19 mouse cellular contexts compared by ENCODE assay signal in genomic region chr11:94674984-94675383, GRCm38 (mm10). TPM values are rescaled to one million over a fixed set of nuclear protein-coding genes. Genes with fewer than 3 reads are reported as not detected.
DNase-seq lines count a peak whose midpoint lies in the region; ATAC-seq and TF ChIP-seq lines count a peak whose summit lies in the region.
"Had no signal": no experiment of that assay in that cellular context is flagged by ENCODE, and none has a peak within 500 bp of the region (broad histone marks: within the 10 kb centered on the region; RNA-seq: fewer than 3 reads in every experiment).

No protein-coding gene starts in this region.

- H3K4me3 ChIP-seq in forebrain, embryonic 11.5 days (ENCODE audit: low read depth, low read length), result no peak overlapping the region
- H3K4me3 ChIP-seq in forebrain, embryonic 13.5 days, result no peak overlapping the region
- no peak overlapping the region for H3K4me3 ChIP-seq in layer of hippocampus, adult 2 months
- H3K4me3 ChIP-seq in midbrain, embryonic 12.5 days, result no peak overlapping the region
- no peak overlapping the region for H3K4me3 ChIP-seq in midbrain, embryonic 16.5 days (ENCODE audit: low read depth, low read length)
- no peak overlapping the region for H3K4me3 ChIP-seq in limb, embryonic 13.5 days
- H3K4me3 ChIP-seq: erythroblast, embryonic 14.5 days; hindbrain, embryonic 12.5 days had no signal

- no peaks in the 10 kb centered on the region for H3K9me3 ChIP-seq in forebrain, embryonic 11.5 days (ENCODE audit: control insufficient read depth, low read length)
- H3K9me3 ChIP-seq in forebrain, embryonic 13.5 days (replicated peaks), result no peaks in the 10 kb centered on the region
- no peaks in the 10 kb centered on the region for H3K9me3 ChIP-seq in midbrain, embryonic 12.5 days
- H3K9me3 ChIP-seq in midbrain, embryonic 16.5 days (replicated peaks; ENCODE audit: control insufficient read depth, low read length, poor library complexity, severe bottlenecking), result no peaks in the 10 kb centered on the region
- H3K9me3 ChIP-seq in limb, embryonic 13.5 days, result no peaks in the 10 kb centered on the region
- H3K9me3 ChIP-seq: hindbrain, embryonic 12.5 days had no signal

- H3K27me3 ChIP-seq in forebrain, embryonic 11.5 days (ENCODE audit: control insufficient read depth, insufficient read depth, low read length), result no peaks in the 10 kb centered on the region
- H3K27me3 ChIP-seq in forebrain, embryonic 13.5 days, result no peaks in the 10 kb centered on the region
- no peaks in the 10 kb centered on the region for H3K27me3 ChIP-seq in midbrain, embryonic 12.5 days
- no peaks in the 10 kb centered on the region for H3K27me3 ChIP-seq in midbrain, embryonic 16.5 days (ENCODE audit: control insufficient read depth, insufficient read depth, low read depth, low read length)
- no peaks in the 10 kb centered on the region for H3K27me3 ChIP-seq in limb, embryonic 13.5 days
- H3K27me3 ChIP-seq: hindbrain, embryonic 12.5 days had no signal

- H3K27ac ChIP-seq in forebrain, embryonic 11.5 days (ENCODE audit: low read depth, low read length), result no peak overlapping the region
- H3K27ac ChIP-seq in forebrain, embryonic 13.5 days, result no peak overlapping the region
- 0 out of 2 replicates have a peak overlapping the region, but pooled peaks have one; percentile 4 for H3K27ac ChIP-seq in layer of hippocampus, adult 2 months
- no peak overlapping the region for H3K27ac ChIP-seq in midbrain, embryonic 12.5 days (replicated peaks)
- no peak overlapping the region for H3K27ac ChIP-seq in midbrain, embryonic 16.5 days (ENCODE audit: low read length)
- H3K27ac ChIP-seq in limb, embryonic 13.5 days, result no peak overlapping the region
- H3K27ac ChIP-seq: hindbrain, embryonic 12.5 days had no signal

- no peak overlapping the region for H3K4me2 ChIP-seq in forebrain, embryonic 11.5 days (ENCODE audit: low read depth, low read length, severe bottlenecking)
- H3K4me2 ChIP-seq in forebrain, embryonic 13.5 days, result no peak overlapping the region
- no peak overlapping the region; the same call in 1 of the 2 replicates for H3K4me2 ChIP-seq in midbrain, embryonic 12.5 days (replicated peaks)
- no peak overlapping the region for H3K4me2 ChIP-seq in midbrain, embryonic 16.5 days (ENCODE audit: low read length)
- H3K4me2 ChIP-seq in limb, embryonic 13.5 days (replicated peaks), result peak overlapping the region; percentile 83; the same call in 1 of the 2 replicates
- H3K4me2 ChIP-seq: hindbrain, embryonic 12.5 days had no signal

- ATAC-seq in forebrain, embryonic 11.5 days (replicated peaks; ENCODE audit: low FRiP score), result no peak
- no peak for ATAC-seq in forebrain, embryonic 13.5 days
- ATAC-seq in midbrain, embryonic 12.5 days (ENCODE audit: low FRiP score, low read depth), result no peak
- no peak for ATAC-seq in midbrain, embryonic 16.5 days
- ATAC-seq in limb, embryonic 13.5 days (ENCODE audit: low FRiP score, low read depth), result no peak
- ATAC-seq: intestine, embryonic 16.5 days had no signal

- TF ChIP-seq CTCF in layer of hippocampus, adult 2 months (conservative IDR thresholded peaks at IDR 0.05), result no peak

- peak; percentile 37 for DNase-seq in forebrain, embryonic 11.5 days (ENCODE audit: low spot score)
- no peak for DNase-seq in layer of hippocampus, adult 2 months (ENCODE audit: low spot score in 2 of 2)
- no peak for DNase-seq in layer of hippocampus, adult 8-10 months (ENCODE audit: low spot score in 2 of 2)
- DNase-seq in adrenal gland, adult 8-10 months, result no peak
- DNase-seq: adrenal gland, postnatal 14 days; kidney, postnatal 10 days; thymus, postnatal 14 days had no signal

- H3K36me3 ChIP-seq in forebrain, embryonic 11.5 days (ENCODE audit: control insufficient read depth, insufficient read depth, low read length), result no peaks in the 10 kb centered on the region; the same call in 1 of the 2 replicates
- peaks cover 10% of the 10 kb centered on the region for H3K36me3 ChIP-seq in forebrain, embryonic 13.5 days (ENCODE audit: poor library complexity, severe bottlenecking)
- H3K36me3 ChIP-seq in midbrain, embryonic 12.5 days, result peaks cover 7% of the 10 kb centered on the region
- H3K36me3 ChIP-seq in midbrain, embryonic 16.5 days (ENCODE audit: control insufficient read depth, insufficient read depth, low read length), result peaks cover 2% of the 10 kb centered on the region; the same call in 1 of the 2 replicates
- H3K36me3 ChIP-seq in limb, embryonic 13.5 days, result peaks cover 20% of the 10 kb centered on the region

- H3K4me1 ChIP-seq in forebrain, embryonic 11.5 days (replicated peaks; ENCODE audit: control insufficient read depth, insufficient read depth, low read length), result peaks cover 7% of the 10 kb centered on the region
- H3K4me1 ChIP-seq in forebrain, embryonic 13.5 days, result peaks cover 27% of the 10 kb centered on the region
- H3K4me1 ChIP-seq in midbrain, embryonic 12.5 days, result peaks cover 29% of the 10 kb centered on the region
- peaks cover 22% of the 10 kb centered on the region for H3K4me1 ChIP-seq in midbrain, embryonic 16.5 days (ENCODE audit: control insufficient read depth, insufficient read depth, low read length)
- H3K4me1 ChIP-seq in limb, embryonic 13.5 days, result peaks cover 36% of the 10 kb centered on the region

- H3K9ac ChIP-seq in forebrain, embryonic 11.5 days (ENCODE audit: low read length), result no peak overlapping the region
- no peak overlapping the region for H3K9ac ChIP-seq in forebrain, embryonic 13.5 days
- 0 out of 2 replicates have a peak overlapping the region, but pooled peaks have one; percentile 1 for H3K9ac ChIP-seq in midbrain, embryonic 12.5 days (replicated peaks)
- H3K9ac ChIP-seq in midbrain, embryonic 16.5 days (ENCODE audit: low read depth, low read length), result no peak overlapping the region
- peak overlapping the region; percentile 13; the same call in 1 of the 2 replicates for H3K9ac ChIP-seq in limb, embryonic 13.5 days
- H3K9ac ChIP-seq: hindbrain, embryonic 12.5 days had no signal

- 84% methylated on average over 5 of the region's 5 CpGs for WGBS in forebrain, embryonic 11.5 days
- WGBS in forebrain, embryonic 13.5 days, result 84% methylated on average over 5 of the region's 5 CpGs
- 87% methylated on average over 5 of the region's 5 CpGs for WGBS in midbrain, embryonic 12.5 days
- 92% methylated on average over 5 of the region's 5 CpGs for WGBS in midbrain, embryonic 16.5 days
- 84% methylated on average over 5 of the region's 5 CpGs for WGBS in limb, embryonic 13.5 days

RNA-seq across cellular contexts. Expression of gene Xylt2, which starts 2.3 kb away (rescaled TPM):
- polyA plus RNA-seq in forebrain, embryonic 11.5 days (2014; fragmentation: Nextera tagmentation; extraction: Ambion mirVana), result 18.0 and 19.8 TPM in 2 replicates
- polyA plus RNA-seq in forebrain, embryonic 13.5 days (2015; fragmentation: Nextera tagmentation; extraction: Ambion mirVana), result 8.2 and 8.7 TPM in 2 replicates
- 10 to 100 TPM; 25.5 to 27.7 TPM for total RNA-seq in layer of hippocampus, adult 2 months (2021)
- total RNA-seq in layer of hippocampus, adult 8-10 months (2022), result 10 to 100 TPM; 23.5 to 28.4 (median 25.3) TPM
- polyA plus RNA-seq in midbrain, embryonic 12.5 days (2016; fragmentation: Nextera tagmentation; extraction: Ambion mirVana), result 17.2 and 18.8 TPM in 2 replicates
- polyA plus RNA-seq in midbrain, embryonic 16.5 days (2015; fragmentation: Nextera tagmentation; extraction: Ambion mirVana), result 11.6 and 11.8 TPM in 2 replicates
- 21.8 and 23.5 TPM in 2 replicates for polyA plus RNA-seq in limb, embryonic 13.5 days (2015; fragmentation: Nextera tagmentation; extraction: Ambion mirVana)
- total RNA-seq in adrenal gland, adult 8-10 months (2022), result 10 to 100 TPM; 13.4 to 24.5 (median 18.0) TPM

RNA-seq across cellular contexts. Expression of gene Eme1, which starts 21.2 kb away (rescaled TPM):
- 57.2 and 60.0 TPM in 2 replicates for polyA plus RNA-seq in forebrain, embryonic 11.5 days (2014; fragmentation: Nextera tagmentation; extraction: Ambion mirVana)
- polyA plus RNA-seq in forebrain, embryonic 13.5 days (2015; fragmentation: Nextera tagmentation; extraction: Ambion mirVana), result 26.6 and 31.7 TPM in 2 replicates
- under 1 TPM; 0.27 to 0.41 TPM for total RNA-seq in layer of hippocampus, adult 2 months (2021)
- under 1 TPM in 2 of 4 experiments, not detected in 2; 0.35 to 0.52 TPM for total RNA-seq in layer of hippocampus, adult 8-10 months (2022)
- polyA plus RNA-seq in midbrain, embryonic 12.5 days (2016; fragmentation: Nextera tagmentation; extraction: Ambion mirVana), result 32.9 and 33.5 TPM in 2 replicates
- polyA plus RNA-seq in midbrain, embryonic 16.5 days (2015; fragmentation: Nextera tagmentation; extraction: Ambion mirVana), result 2.2 and 2.9 TPM in 2 replicates
- polyA plus RNA-seq in limb, embryonic 13.5 days (2015; fragmentation: Nextera tagmentation; extraction: Ambion mirVana), result 24.9 and 26.9 TPM in 2 replicates
- total RNA-seq in adrenal gland, adult 8-10 months (2022), result 1 to 10 TPM in 1 of 4 experiments, under 1 TPM in 2, not detected in 1; 0.42 to 1.2 (median 0.62) TPM

RNA-seq across cellular contexts. Expression of gene Mrpl27, which starts 21.4 kb away (rescaled TPM):
- polyA plus RNA-seq in forebrain, embryonic 11.5 days (2014; fragmentation: Nextera tagmentation; extraction: Ambion mirVana), result 122 and 125 TPM in 2 replicates
- polyA plus RNA-seq in forebrain, embryonic 13.5 days (2015; fragmentation: Nextera tagmentation; extraction: Ambion mirVana), result 144 and 153 TPM in 2 replicates
- 10 to 100 TPM; 60.8 to 66.0 TPM for total RNA-seq in layer of hippocampus, adult 2 months (2021)
- total RNA-seq in layer of hippocampus, adult 8-10 months (2022), result 10 to 100 TPM; 61.9 to 66.8 (median 65.8) TPM
- polyA plus RNA-seq in midbrain, embryonic 12.5 days (2016; fragmentation: Nextera tagmentation; extraction: Ambion mirVana), result 130 and 131 TPM in 2 replicates
- polyA plus RNA-seq in midbrain, embryonic 16.5 days (2015; fragmentation: Nextera tagmentation; extraction: Ambion mirVana), result 126 and 134 TPM in 2 replicates
- polyA plus RNA-seq in limb, embryonic 13.5 days (2015; fragmentation: Nextera tagmentation; extraction: Ambion mirVana), result 153 and 159 TPM in 2 replicates
- 10 to 100 TPM; 71.9 to 79.9 (median 77.6) TPM for total RNA-seq in adrenal gland, adult 8-10 months (2022)

RNA-seq across cellular contexts. Expression of gene Gm11541, which starts 29.3 kb away (rescaled TPM):
- not detected in 2 replicates for polyA plus RNA-seq in forebrain, embryonic 11.5 days (2014; fragmentation: Nextera tagmentation; extraction: Ambion mirVana)
- not detected in 2 replicates for polyA plus RNA-seq in forebrain, embryonic 13.5 days (2015; fragmentation: Nextera tagmentation; extraction: Ambion mirVana)
- not detected for total RNA-seq in layer of hippocampus, adult 2 months (2021)
- not detected for total RNA-seq in layer of hippocampus, adult 8-10 months (2022)
- polyA plus RNA-seq in midbrain, embryonic 12.5 days (2016; fragmentation: Nextera tagmentation; extraction: Ambion mirVana), result not detected in 2 replicates
- not detected in 2 replicates for polyA plus RNA-seq in midbrain, embryonic 16.5 days (2015; fragmentation: Nextera tagmentation; extraction: Ambion mirVana)
- polyA plus RNA-seq in limb, embryonic 13.5 days (2015; fragmentation: Nextera tagmentation; extraction: Ambion mirVana), result 0.11 TPM in 1 of 2 replicates, not detected in the other
- not detected for total RNA-seq in adrenal gland, adult 8-10 months (2022)
- total RNA-seq: adrenal gland, postnatal 14 days; granulocyte monocyte progenitor cell, adult 5-6 weeks; layer of hippocampus, postnatal 25 days; megakaryocyte progenitor cell, adult 5-6 weeks had no signal
- polyA plus RNA-seq: erythroblast, embryonic 14.5 days; heart, embryonic 16.5 days; liver, embryonic 16.5 days had no signal

RNA-seq across cellular contexts. Expression of gene Lrrc59, which starts 45.4 kb away (rescaled TPM):
- 226 and 244 TPM in 2 replicates for polyA plus RNA-seq in forebrain, embryonic 11.5 days (2014; fragmentation: Nextera tagmentation; extraction: Ambion mirVana)
- polyA plus RNA-seq in forebrain, embryonic 13.5 days (2015; fragmentation: Nextera tagmentation; extraction: Ambion mirVana), result 165 and 182 TPM in 2 replicates
- 10 to 100 TPM; 74.8 to 75.8 TPM for total RNA-seq in layer of hippocampus, adult 2 months (2021)
- total RNA-seq in layer of hippocampus, adult 8-10 months (2022), result 10 to 100 TPM; 74.1 to 83.9 (median 79.3) TPM
- 215 and 222 TPM in 2 replicates for polyA plus RNA-seq in midbrain, embryonic 12.5 days (2016; fragmentation: Nextera tagmentation; extraction: Ambion mirVana)
- polyA plus RNA-seq in midbrain, embryonic 16.5 days (2015; fragmentation: Nextera tagmentation; extraction: Ambion mirVana), result 151 and 158 TPM in 2 replicates
- polyA plus RNA-seq in limb, embryonic 13.5 days (2015; fragmentation: Nextera tagmentation; extraction: Ambion mirVana), result 225 and 240 TPM in 2 replicates
- 100 to 1,000 TPM in 2 of 4 experiments, 10 to 100 TPM in 2; 91.8 to 129 (median 106) TPM for total RNA-seq in adrenal gland, adult 8-10 months (2022)

Comparison
In these comparisons a context has a peak if more than half of its experiments do, and no peak if none do; other contexts are left out.
1. H3K9ac ChIP-seq: peak in midbrain, embryonic 12.5 days (single experiment) and limb, embryonic 13.5 days (single experiment); none in forebrain, embryonic 11.5 days (single experiment), forebrain, embryonic 13.5 days (single experiment) and midbrain, embryonic 16.5 days (single experiment).